Mouse (Mus musculus) liver, embryonic 14.5 days (tissue): ENCODE results near the gene Ankrd39.

Source experiments
- CTCF ChIP-seq: IDR thresholded peaks from 2 replicates; pipeline ENCODE4 v1.5.1; 2016; ENCODE audit warnings: antibody characterized with exemption, low read depth, control low read depth
- EP300 ChIP-seq: IDR thresholded peaks from 2 replicates; pipeline ENCODE4 v1.6.1; 2016; ENCODE audit warnings: antibody characterized with exemption, low read depth

- TF ChIP-seq CTCF (no peak), EP300 (no peak)
These were observed 4.7 kb upstream of the Ankrd39 start for GRCm38 (mm10) chr1:36551904-36552303.
